Mouse (Mus musculus): ENCODE measurements around the gene Gm10643. TPM values are rescaled to one million over a fixed set of nuclear protein-coding genes. Genes with fewer than 3 reads are reported as not detected.

The Gm10643 gene
- polyA plus RNA-seq, 2 experiments: 2.1 to 2.2 TPM

GRCm38 (mm10) chr8:84052746-84053145 lies 12.2 kb downstream of the Gm10643 start:
- 87% methylated on average over 3 of the region's 3 CpGs for WGBS
- DNase-seq (ENCODE audit: low spot score): no peak
- no peaks in the 10 kb centered on the region for H3K27me3 ChIP-seq (ENCODE audit: control insufficient read depth, insufficient read depth, low read length)

GRCm38 (mm10) chr8:84048171-84048570 lies 16.8 kb downstream of the Gm10643 start:
- peaks cover 23% of the 10 kb centered on the region for H3K27me3 ChIP-seq (ENCODE audit: control insufficient read depth, insufficient read depth, low read length)
- no peaks in the 10 kb centered on the region; the same call in 1 of the 2 replicates for H3K4me1 ChIP-seq (ENCODE audit: control insufficient read depth, insufficient read depth, low read length)
- no peak for TF ChIP-seq POLR2A (IDR thresholded peaks at IDR 0.05; ENCODE audit: borderline replicate concordance, extremely low read depth, insufficient read depth, insufficient read length)
- H3K4me3 ChIP-seq (replicated peaks; ENCODE audit: low read length): no peak overlapping the region
- no peak overlapping the region for H3K4me2 ChIP-seq (replicated peaks; ENCODE audit: low read depth, low read length, severe bottlenecking)
- no peaks in the 10 kb centered on the region for H3K9me3 ChIP-seq (ENCODE audit: control insufficient read depth, low read length)
- DNase-seq (ENCODE audit: low spot score): no peak
- H3K36me3 ChIP-seq (ENCODE audit: control insufficient read depth, insufficient read depth, low read length): no peaks in the 10 kb centered on the region
- 43% methylated on average over 5 of the region's 5 CpGs for WGBS
- no peak overlapping the region for H3K27ac ChIP-seq (replicated peaks; ENCODE audit: low read depth, low read length)
- no peak; the same call in 1 of the 2 replicates for ATAC-seq (ENCODE audit: low FRiP score, low read depth)
- H3K9ac ChIP-seq (ENCODE audit: low read depth, low read length, severe bottlenecking): no peak overlapping the region

More at GRCm38 (mm10) chr8:84052746-84053145, 12.2 kb downstream of the Gm10643 start:
- TF ChIP-seq POLR2A (IDR thresholded peaks at IDR 0.05; ENCODE audit: borderline replicate concordance, extremely low read depth, insufficient read depth, insufficient read length): no peak
- ATAC-seq (ENCODE audit: low FRiP score, low read depth): no peak
- Histone ChIP-seq H3K4me2 (replicated peaks; ENCODE audit: low read depth, low read length, severe bottlenecking) (no peak overlapping the region), H3K4me1 (ENCODE audit: control insufficient read depth, insufficient read depth, low read length) (no peaks in the 10 kb centered on the region; the same call in 1 of the 2 replicates), H3K27ac (replicated peaks; ENCODE audit: low read depth, low read length) (no peak overlapping the region), H3K9ac (ENCODE audit: low read depth, low read length, severe bottlenecking) (no peak overlapping the region), H3K4me3 (replicated peaks; ENCODE audit: low read length) (no peak overlapping the region), H3K36me3 (ENCODE audit: control insufficient read depth, insufficient read depth, low read length) (no peaks in the 10 kb centered on the region), H3K9me3 (ENCODE audit: control insufficient read depth, low read length) (no peaks in the 10 kb centered on the region)

- WGBS: 78% methylated on average over 3 of the region's 3 CpGs
- no peak for DNase-seq (ENCODE audit: low spot score)
- Histone ChIP-seq H3K27me3 (ENCODE audit: control insufficient read depth, insufficient read depth, low read length) (peaks cover 40% of the 10 kb centered on the region), H3K9ac (ENCODE audit: low read depth, low read length, severe bottlenecking) (no peak overlapping the region), H3K9me3 (ENCODE audit: control insufficient read depth, low read length) (no peaks in the 10 kb centered on the region), H3K4me2 (replicated peaks; ENCODE audit: low read depth, low read length, severe bottlenecking) (no peak overlapping the region), H3K36me3 (ENCODE audit: control insufficient read depth, insufficient read depth, low read length) (no peaks in the 10 kb centered on the region), H3K4me1 (ENCODE audit: control insufficient read depth, insufficient read depth, low read length) (peaks cover 8% of the 10 kb centered on the region), H3K27ac (replicated peaks; ENCODE audit: low read depth, low read length) (no peak overlapping the region), H3K4me3 (replicated peaks; ENCODE audit: low read length) (no peak overlapping the region)
- no peak for ATAC-seq (ENCODE audit: low FRiP score, low read depth)
- no peak for TF ChIP-seq POLR2A (IDR thresholded peaks at IDR 0.05; ENCODE audit: borderline replicate concordance, extremely low read depth, insufficient read depth, insufficient read length)
These were observed 18.4 kb downstream of the Gm10643 start for GRCm38 (mm10) chr8:84046505-84046904.

GRCm38 (mm10) chr8:84044900-84045299 lies 20.0 kb downstream of the Gm10643 start, which contains the start of gene Rln3:
Rln3 (minus strand) TSS chr8:84045000.
- Histone ChIP-seq H3K4me3 (replicated peaks; ENCODE audit: low read length) (no peak within 1 kb of the TSS), H3K27ac (replicated peaks; ENCODE audit: low read depth, low read length) (no peak within 1 kb of the TSS), H3K9ac (ENCODE audit: low read depth, low read length, severe bottlenecking) (no peak within 1 kb of the TSS; the same call in 1 of the 2 replicates), H3K4me1 (ENCODE audit: control insufficient read depth, insufficient read depth, low read length) (peaks cover 8% of the 10 kb centered on the region), H3K9me3 (ENCODE audit: control insufficient read depth, low read length) (no peaks in the 10 kb centered on the region), H3K36me3 (ENCODE audit: control insufficient read depth, insufficient read depth, low read length) (no peaks in the 10 kb centered on the region), H3K4me2 (replicated peaks; ENCODE audit: low read depth, low read length, severe bottlenecking) (no peak within 1 kb of the TSS), H3K27me3 (ENCODE audit: control insufficient read depth, insufficient read depth, low read length) (peaks cover 48% of the 10 kb centered on the region)
- ATAC-seq (ENCODE audit: low FRiP score, low read depth) (no peak), DNase-seq (ENCODE audit: low spot score) (no peak)
- no peak for TF ChIP-seq POLR2A (IDR thresholded peaks at IDR 0.05; ENCODE audit: borderline replicate concordance, extremely low read depth, insufficient read depth, insufficient read length)
- 8% methylated on average over 9 of the region's 9 CpGs for WGBS

GRCm38 (mm10) chr8:84044103-84044502 lies 20.8 kb downstream of the Gm10643 start:
- Histone ChIP-seq H3K4me3 (replicated peaks; ENCODE audit: low read length) (no peak overlapping the region), H3K36me3 (ENCODE audit: control insufficient read depth, insufficient read depth, low read length) (no peaks in the 10 kb centered on the region), H3K4me2 (replicated peaks; ENCODE audit: low read depth, low read length, severe bottlenecking) (no peak overlapping the region), H3K4me1 (ENCODE audit: control insufficient read depth, insufficient read depth, low read length) (peaks cover 8% of the 10 kb centered on the region), H3K9ac (ENCODE audit: low read depth, low read length, severe bottlenecking) (no peak overlapping the region), H3K27ac (replicated peaks; ENCODE audit: low read depth, low read length) (no peak overlapping the region), H3K9me3 (ENCODE audit: control insufficient read depth, low read length) (no peaks in the 10 kb centered on the region), H3K27me3 (ENCODE audit: control insufficient read depth, insufficient read depth, low read length) (peaks cover 48% of the 10 kb centered on the region)
- ATAC-seq (ENCODE audit: low FRiP score, low read depth) (no peak), DNase-seq (ENCODE audit: low spot score) (no peak)
- TF ChIP-seq POLR2A (IDR thresholded peaks at IDR 0.05; ENCODE audit: borderline replicate concordance, extremely low read depth, insufficient read depth, insufficient read length): no peak
- 5% methylated on average over 7 of the region's 7 CpGs for WGBS

All from limb, embryonic 14.5 days (tissue).